Mouse (Mus musculus) cerebellum, adult 2 months (tissue): ENCODE results near the gene Enox1.

ENCODE experiments used
- CTCF ChIP-seq: fragments of 200-500 bp; IDR thresholded peaks from 2 replicates; pipeline ENCODE4 v1.5.1; 2011; ENCODE audit warnings: low read depth, mild to moderate bottlenecking, control low read depth, low read length, moderate library complexity, borderline replicate concordance; ENCODE audit not compliant: insufficient read depth
- POLR2A ChIP-seq: fragments of 200-500 bp; IDR thresholded peaks from 2 replicates; pipeline ENCODE4 v1.6.1; 2011; ENCODE audit warnings: low read length, control low read depth, borderline replicate concordance; ENCODE audit not compliant: insufficient read depth

DNA sequence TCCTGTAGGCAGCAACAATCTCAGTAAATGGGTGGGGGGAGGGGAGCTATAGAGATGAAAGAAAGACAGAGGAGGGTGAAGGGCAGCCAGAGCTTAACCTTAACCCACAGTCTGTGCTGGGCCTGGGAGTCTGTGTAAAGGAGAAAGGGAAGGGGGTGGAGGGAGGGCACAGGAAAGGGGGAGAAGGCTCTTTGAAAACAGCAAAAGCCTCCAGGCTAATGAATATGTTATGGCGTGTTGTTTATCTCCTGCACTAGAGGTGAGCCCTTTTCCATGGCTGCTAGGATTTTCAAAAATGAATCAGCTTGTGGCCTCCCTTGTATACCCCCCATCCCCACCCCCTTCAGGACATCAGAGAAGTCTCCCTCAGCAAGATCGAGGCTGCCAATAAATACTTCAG, 225.0 kb downstream of the Enox1 start:
- TF ChIP-seq CTCF (no peak), POLR2A (no peak)
